Mouse (Mus musculus): ENCODE results near the gene Dcaf7. TPM values are rescaled to one million over a fixed set of nuclear protein-coding genes. Genes with fewer than 3 reads are reported as not detected.

The Dcaf7 gene
- total RNA-seq (2014; rRNA removed): 150 and 222 TPM in 2 replicates
- 79.1 and 115 TPM in 2 replicates for polyA plus RNA-seq (2015; fragmentation: Nextera tagmentation; extraction: Ambion mirVana)

- ATAC-seq (peak; percentile 98), DNase-seq (peak; percentile 100)
- Histone ChIP-seq H3K4me2 (ENCODE audit: low read depth) (peak within 1 kb of the TSS; percentile 64), H3K4me3 (ENCODE audit: low read depth, low read length) (peak within 1 kb of the TSS; percentile 80), H3K27me3 (ENCODE audit: insufficient read depth, low read length) (no peaks in the 10 kb centered on the region), H3K9ac (peak within 1 kb of the TSS; percentile 82), H3K9me3 (ENCODE audit: low read length) (no peaks in the 10 kb centered on the region), H3K4me1 (ENCODE audit: insufficient read depth) (peaks cover 12% of the 10 kb centered on the region), H3K27ac (ENCODE audit: low read depth, low read length) (peak within 1 kb of the TSS; percentile 89), H3K36me3 (ENCODE audit: insufficient read depth) (no peaks in the 10 kb centered on the region)
- TF ChIP-seq CTCF (IDR thresholded peaks at IDR 0.05; ENCODE audit: low read depth): no peak
- 2% methylated on average over 65 of the region's 66 CpGs for WGBS
Observed at GRCm38 (mm10) chr11:106036548-106037417, at the start of gene Dcaf7. Gene Dcaf7 (plus strand): TSS chr11:106036872.

GRCm38 (mm10) chr11:105987446-105987845, 49.2 kb upstream of the Dcaf7 start:
- no peak overlapping the region for H3K4me2 ChIP-seq (ENCODE audit: low read depth)
- H3K9me3 ChIP-seq (ENCODE audit: low read length): no peaks in the 10 kb centered on the region
- no peaks in the 10 kb centered on the region for H3K4me1 ChIP-seq (ENCODE audit: insufficient read depth)
- no peak for TF ChIP-seq CTCF (IDR thresholded peaks at IDR 0.05; ENCODE audit: low read depth)
- H3K9ac ChIP-seq: no peak overlapping the region
- no peaks in the 10 kb centered on the region for H3K36me3 ChIP-seq (ENCODE audit: insufficient read depth)
- H3K27ac ChIP-seq (ENCODE audit: low read depth, low read length): no peak overlapping the region
- no peak overlapping the region for H3K4me3 ChIP-seq (ENCODE audit: low read depth, low read length)
- DNase-seq (no peak), ATAC-seq (no peak)
- H3K27me3 ChIP-seq (ENCODE audit: insufficient read depth, low read length): no peaks in the 10 kb centered on the region
- 65% methylated on average over 6 of the region's 6 CpGs for WGBS

GRCm38 (mm10) chr11:105989446-105989845, 47.2 kb upstream of the Dcaf7 start:
- no peaks in the 10 kb centered on the region for H3K36me3 ChIP-seq (ENCODE audit: insufficient read depth)
- no peaks in the 10 kb centered on the region for H3K9me3 ChIP-seq (ENCODE audit: low read length)
- WGBS: 81% methylated on average over 6 of the region's 6 CpGs
- H3K4me3 ChIP-seq (ENCODE audit: low read depth, low read length): no peak overlapping the region
- TF ChIP-seq CTCF (IDR thresholded peaks at IDR 0.05; ENCODE audit: low read depth): no peak
- DNase-seq (no peak), ATAC-seq (no peak)
- no peak overlapping the region for H3K4me2 ChIP-seq (ENCODE audit: low read depth)
- no peak overlapping the region for H3K9ac ChIP-seq
- no peaks in the 10 kb centered on the region for H3K4me1 ChIP-seq (ENCODE audit: insufficient read depth)
- no peak overlapping the region for H3K27ac ChIP-seq (ENCODE audit: low read depth, low read length)
- no peaks in the 10 kb centered on the region for H3K27me3 ChIP-seq (ENCODE audit: insufficient read depth, low read length)

GRCm38 (mm10) chr11:105990231-105990630, 46.4 kb upstream of the Dcaf7 start:
- 67% methylated on average over 2 of the region's 2 CpGs for WGBS
- no peak for DNase-seq
- no peak overlapping the region for H3K27ac ChIP-seq (ENCODE audit: low read depth, low read length)
- H3K4me2 ChIP-seq (ENCODE audit: low read depth): no peak overlapping the region
- H3K9ac ChIP-seq: no peak overlapping the region
- H3K27me3 ChIP-seq (ENCODE audit: insufficient read depth, low read length): no peaks in the 10 kb centered on the region
- H3K9me3 ChIP-seq (ENCODE audit: low read length): no peaks in the 10 kb centered on the region
- H3K36me3 ChIP-seq (ENCODE audit: insufficient read depth): no peaks in the 10 kb centered on the region
- no peaks in the 10 kb centered on the region for H3K4me1 ChIP-seq (ENCODE audit: insufficient read depth)
- H3K4me3 ChIP-seq (ENCODE audit: low read depth, low read length): no peak overlapping the region
- TF ChIP-seq CTCF (IDR thresholded peaks at IDR 0.05; ENCODE audit: low read depth): no peak
- no peak for ATAC-seq

- ATAC-seq (no peak), DNase-seq (no peak)
- Histone ChIP-seq H3K36me3 (ENCODE audit: insufficient read depth) (no peaks in the 10 kb centered on the region), H3K9ac (no peak within 1 kb of the TSS), H3K27ac (ENCODE audit: low read depth, low read length) (no peak within 1 kb of the TSS), H3K9me3 (ENCODE audit: low read length) (no peaks in the 10 kb centered on the region), H3K27me3 (ENCODE audit: insufficient read depth, low read length) (no peaks in the 10 kb centered on the region), H3K4me1 (ENCODE audit: insufficient read depth) (no peaks in the 10 kb centered on the region), H3K4me3 (ENCODE audit: low read depth, low read length) (no peak within 1 kb of the TSS), H3K4me2 (ENCODE audit: low read depth) (no peak within 1 kb of the TSS)
- 95% methylated on average over 3 of the region's 3 CpGs for WGBS
- TF ChIP-seq CTCF (IDR thresholded peaks at IDR 0.05; ENCODE audit: low read depth): no peak
Observed at GRCm38 (mm10) chr11:105994375-105994774, 42.3 kb upstream of the Dcaf7 start, which contains the start of gene Ace3. Gene Ace3 (plus strand): TSS chr11:105994675.

- Histone ChIP-seq H3K4me2 (ENCODE audit: low read depth) (no peak overlapping the region), H3K9me3 (ENCODE audit: low read length) (no peaks in the 10 kb centered on the region), H3K4me3 (ENCODE audit: low read depth, low read length) (no peak overlapping the region), H3K36me3 (ENCODE audit: insufficient read depth) (no peaks in the 10 kb centered on the region), H3K27ac (ENCODE audit: low read depth, low read length) (no peak overlapping the region), H3K27me3 (ENCODE audit: insufficient read depth, low read length) (no peaks in the 10 kb centered on the region), H3K9ac (no peak overlapping the region), H3K4me1 (ENCODE audit: insufficient read depth) (no peaks in the 10 kb centered on the region)
- WGBS: 94% methylated on average over 6 of the region's 6 CpGs
- no peak for TF ChIP-seq CTCF (IDR thresholded peaks at IDR 0.05; ENCODE audit: low read depth)
- ATAC-seq (no peak), DNase-seq (no peak)
Observed at GRCm38 (mm10) chr11:106000062-106000461, 36.6 kb upstream of the Dcaf7 start.

GRCm38 (mm10) chr11:106001718-106002117, 35.0 kb upstream of the Dcaf7 start:
- H3K9me3 ChIP-seq (ENCODE audit: low read length): no peaks in the 10 kb centered on the region
- no peak overlapping the region for H3K9ac ChIP-seq
- no peaks in the 10 kb centered on the region for H3K27me3 ChIP-seq (ENCODE audit: insufficient read depth, low read length)
- no peak overlapping the region for H3K4me2 ChIP-seq (ENCODE audit: low read depth)
- no peak overlapping the region for H3K4me3 ChIP-seq (ENCODE audit: low read depth, low read length)
- H3K4me1 ChIP-seq (ENCODE audit: insufficient read depth): no peaks in the 10 kb centered on the region
- WGBS: 39% methylated on average over 4 of the region's 4 CpGs
- TF ChIP-seq CTCF (IDR thresholded peaks at IDR 0.05; ENCODE audit: low read depth): peak; percentile 60
- ATAC-seq (no peak), DNase-seq (peak; percentile 39)
- H3K27ac ChIP-seq (ENCODE audit: low read depth, low read length): no peak overlapping the region
- H3K36me3 ChIP-seq (ENCODE audit: insufficient read depth): no peaks in the 10 kb centered on the region
